Mouse (Mus musculus) lung, postnatal 14 days (tissue): ENCODE data around the gene Mecom.

Experiments used
- DNase-seq: peaks from one replicate; pipeline ENCODE4 v3.0.0; 2021

The Mecom gene

DNA sequence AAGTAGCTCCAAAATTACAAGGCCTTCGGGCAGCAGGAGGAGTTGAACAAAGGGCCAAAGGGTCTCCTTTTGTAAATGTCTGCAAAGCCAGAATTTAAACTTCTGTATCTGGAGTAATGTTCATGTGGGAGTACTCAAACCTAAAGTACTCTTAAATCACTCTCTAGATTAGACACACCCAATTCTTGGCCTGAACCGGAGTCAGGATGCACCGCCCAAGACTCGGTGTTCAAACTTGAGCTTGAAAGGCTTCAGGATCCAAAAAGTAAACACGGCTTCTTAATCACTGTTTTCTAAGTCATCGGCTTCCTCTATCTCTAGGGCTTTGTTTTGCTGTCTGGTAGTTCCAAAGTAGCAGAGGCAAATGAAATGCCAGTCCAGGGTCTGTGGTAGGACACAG is 67.3 kb downstream of the Mecom start:
- DNase-seq: no peak

DNA sequence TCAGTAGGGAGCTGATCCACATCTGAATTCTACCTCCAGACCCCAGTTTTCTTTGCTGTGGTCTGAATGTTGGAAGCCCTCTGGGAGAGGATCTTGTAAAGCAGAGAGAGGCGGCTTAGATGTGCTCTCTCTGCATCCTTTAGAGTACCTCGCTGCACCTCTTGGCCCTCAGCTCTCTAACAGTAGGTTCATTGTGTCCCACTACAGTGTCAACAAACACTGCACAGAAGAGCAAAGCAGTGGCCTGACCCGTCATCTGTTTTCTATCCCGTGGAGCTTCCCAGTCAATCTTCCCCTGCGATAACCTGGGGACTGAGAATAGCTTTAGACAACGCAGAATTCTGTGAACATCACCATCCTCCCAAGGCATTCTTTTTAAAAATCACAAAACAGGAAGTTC is 69.6 kb downstream of the Mecom start:
- no peak for DNase-seq

DNA sequence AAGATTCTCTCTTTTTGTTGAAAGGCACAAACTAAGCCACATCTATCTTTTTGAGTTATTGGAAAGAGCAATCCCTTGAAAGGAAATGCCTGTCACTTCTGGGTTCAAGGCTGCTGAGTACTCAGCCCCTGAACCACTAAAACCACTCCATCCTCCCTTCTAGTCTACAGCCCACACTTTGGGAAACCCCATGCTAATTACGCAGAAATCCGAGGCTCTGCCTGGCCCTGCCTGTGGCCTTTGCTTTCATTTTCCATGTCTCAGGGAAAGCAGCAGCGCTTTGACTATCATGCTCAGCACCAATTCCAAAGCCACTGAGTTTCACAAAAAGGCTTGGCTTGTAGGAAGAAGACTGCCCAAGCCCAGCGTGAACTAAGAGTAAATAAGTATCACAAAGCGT is 70.8 kb downstream of the Mecom start:
- DNase-seq: no peak

DNA sequence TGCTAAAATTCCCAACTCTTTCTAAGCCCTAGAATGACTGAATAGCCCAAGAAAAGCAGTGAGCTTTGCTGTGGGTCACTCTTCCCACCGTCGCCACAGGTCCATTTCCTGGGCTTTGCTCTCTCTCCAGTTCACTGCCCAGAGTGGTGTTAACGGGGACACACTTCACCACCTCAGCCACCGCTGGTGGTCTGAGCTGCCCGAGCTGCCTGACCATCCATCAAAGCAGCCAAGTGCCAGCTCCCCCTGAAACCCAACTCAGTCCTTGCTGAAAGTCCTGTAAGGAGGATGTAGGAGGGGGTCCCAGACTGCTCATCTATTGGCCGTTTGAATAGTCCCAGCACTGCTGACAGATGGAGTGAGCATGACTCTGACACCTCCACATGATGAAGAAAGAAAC is 72.2 kb downstream of the Mecom start:
- no peak for DNase-seq

GRCm38 (mm10) chr3:30468068-30468835 is 79.6 kb downstream of the Mecom start:
- DNase-seq: no peak

DNA sequence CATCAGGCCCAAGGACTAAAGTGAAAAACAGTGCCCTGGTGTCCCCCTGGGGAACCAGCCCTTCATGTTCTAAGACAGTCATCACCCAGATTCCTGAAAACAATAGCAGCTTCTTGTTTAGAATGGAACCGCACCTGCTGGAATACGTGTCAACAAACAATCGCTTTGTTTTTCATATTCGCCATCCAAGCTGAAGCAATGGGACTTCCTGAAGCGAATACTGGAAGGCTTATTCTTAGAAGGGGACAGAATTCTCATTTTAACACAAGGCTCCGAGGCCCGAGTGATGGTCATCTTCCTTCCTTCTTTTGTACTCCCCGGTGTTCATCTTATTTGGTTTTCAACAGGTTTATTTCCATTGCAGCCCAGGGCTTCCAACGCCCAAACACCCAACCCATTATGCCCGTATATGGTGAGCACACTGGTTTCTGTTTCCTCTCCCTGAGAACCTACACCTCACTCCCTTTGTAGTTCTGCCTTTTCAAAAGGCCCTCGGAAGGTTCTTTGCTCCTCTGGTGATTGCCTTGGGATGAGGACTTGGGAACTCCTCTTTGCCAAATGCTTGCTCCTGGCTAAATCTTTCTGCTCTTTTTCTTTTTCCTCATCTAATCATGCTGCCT is 81.7 kb downstream of the Mecom start:
- no peak for DNase-seq

GRCm38 (mm10) chr3:30464497-30464896 is 83.3 kb downstream of the Mecom start:
- no peak for DNase-seq

GRCm38 (mm10) chr3:30461831-30462230 is 86.0 kb downstream of the Mecom start:
- DNase-seq: no peak

- peak; percentile 58 for DNase-seq
Observed at GRCm38 (mm10) chr3:30460890-30461578, 86.8 kb downstream of the Mecom start.

DNA sequence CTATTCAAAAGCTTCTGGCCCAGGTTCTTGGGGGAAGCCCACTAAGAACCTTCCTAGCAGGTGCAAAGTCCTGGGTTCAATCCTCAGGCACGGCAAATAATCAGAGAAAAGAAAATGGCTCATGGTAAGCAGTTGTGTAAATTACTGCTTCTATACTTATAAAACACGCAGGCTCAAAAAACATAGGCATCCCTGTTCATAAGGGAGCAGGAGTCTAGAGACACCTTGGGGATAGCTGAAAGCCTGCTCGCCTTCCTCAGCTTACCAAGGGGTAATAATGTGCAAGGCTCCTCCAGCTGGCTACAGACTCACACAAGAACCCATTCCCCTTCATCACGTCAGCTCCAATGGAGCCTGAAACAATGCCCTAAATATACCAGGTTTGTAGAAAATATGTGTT is 88.2 kb downstream of the Mecom start:
- no peak for DNase-seq

DNA sequence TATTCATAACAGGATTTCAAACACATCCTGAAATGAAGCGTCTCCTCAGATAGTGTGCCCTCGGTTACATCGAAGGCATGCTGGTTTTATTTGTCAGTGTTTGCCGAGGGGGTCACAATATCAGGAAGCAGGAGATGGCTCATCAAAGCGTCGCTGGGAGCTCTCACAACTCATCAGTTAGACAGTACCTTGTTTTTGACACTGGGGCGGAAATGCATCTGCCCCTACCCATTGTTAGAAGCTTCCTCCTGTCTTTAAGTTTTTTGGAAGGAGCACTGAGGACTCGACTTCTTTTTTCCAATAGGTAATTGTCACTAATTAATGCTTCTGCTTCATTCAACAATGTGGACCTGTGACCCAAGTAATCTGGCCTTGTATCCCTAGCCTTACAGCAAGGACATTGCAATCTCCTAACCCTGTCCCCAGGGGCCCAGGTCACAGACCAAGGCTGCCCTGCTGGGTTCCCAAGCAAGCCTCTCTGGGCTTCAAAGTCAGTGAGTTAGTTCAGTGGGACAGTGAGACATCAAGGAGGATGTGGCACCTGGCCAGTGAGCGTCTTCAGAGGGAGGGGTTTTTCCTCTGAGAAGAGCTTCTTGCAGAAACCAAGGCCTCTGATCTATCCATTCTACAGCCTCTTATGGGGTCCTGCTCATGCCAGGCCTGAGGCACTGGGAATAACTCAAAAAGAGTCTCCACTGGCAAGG is 89.7 kb downstream of the Mecom start:
- DNase-seq: no peak

DNA sequence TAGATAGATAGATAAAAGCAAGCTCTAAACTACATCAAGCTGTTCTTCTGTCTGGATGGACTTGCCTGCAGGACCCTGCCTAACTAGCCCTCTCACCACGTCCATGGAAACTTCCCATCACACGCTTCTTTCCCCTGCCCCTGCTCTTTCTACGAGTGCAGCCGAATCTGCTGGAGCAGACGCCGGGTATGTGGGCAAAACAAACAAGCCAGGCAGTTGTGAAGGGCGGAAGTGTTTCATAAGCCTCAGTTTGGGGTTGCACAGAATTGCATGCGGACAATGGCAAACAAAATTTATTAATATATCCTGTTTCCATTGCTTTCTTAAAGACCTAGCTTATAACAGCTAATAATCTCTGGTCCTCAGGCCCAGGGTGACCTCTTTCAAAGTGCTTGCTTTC is 91.9 kb downstream of the Mecom start:
- no peak for DNase-seq

GRCm38 (mm10) chr3:30453546-30454455 is 94.0 kb downstream of the Mecom start:
- DNase-seq: no peak

DNA sequence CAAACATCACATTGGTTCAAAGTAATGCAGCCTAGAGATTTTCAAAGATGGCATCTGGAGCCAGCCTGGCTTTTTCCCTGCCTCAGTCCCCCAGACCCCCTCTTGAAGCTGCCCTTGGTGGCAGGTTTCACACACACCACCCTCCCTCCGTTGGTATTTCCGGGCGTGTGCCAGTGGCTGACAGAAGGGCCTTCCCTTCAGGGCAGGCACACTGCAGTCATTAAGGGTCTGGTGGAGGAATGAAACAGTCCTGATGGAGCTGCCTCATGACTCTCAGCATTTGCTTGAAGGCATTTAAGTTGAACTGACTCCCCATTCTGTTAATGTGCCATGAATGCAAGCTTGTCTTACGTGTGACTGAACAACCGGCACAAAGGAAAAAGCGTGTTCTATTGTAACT is 94.8 kb downstream of the Mecom start:
- DNase-seq: no peak

GRCm38 (mm10) chr3:30452511-30452910 is 95.3 kb downstream of the Mecom start:
- DNase-seq: no peak

- DNase-seq: no peak
Observed at GRCm38 (mm10) chr3:30450206-30450965, 97.4 kb downstream of the Mecom start.

- DNase-seq: no peak
Observed at GRCm38 (mm10) chr3:30448624-30449023, 99.2 kb downstream of the Mecom start.

DNA sequence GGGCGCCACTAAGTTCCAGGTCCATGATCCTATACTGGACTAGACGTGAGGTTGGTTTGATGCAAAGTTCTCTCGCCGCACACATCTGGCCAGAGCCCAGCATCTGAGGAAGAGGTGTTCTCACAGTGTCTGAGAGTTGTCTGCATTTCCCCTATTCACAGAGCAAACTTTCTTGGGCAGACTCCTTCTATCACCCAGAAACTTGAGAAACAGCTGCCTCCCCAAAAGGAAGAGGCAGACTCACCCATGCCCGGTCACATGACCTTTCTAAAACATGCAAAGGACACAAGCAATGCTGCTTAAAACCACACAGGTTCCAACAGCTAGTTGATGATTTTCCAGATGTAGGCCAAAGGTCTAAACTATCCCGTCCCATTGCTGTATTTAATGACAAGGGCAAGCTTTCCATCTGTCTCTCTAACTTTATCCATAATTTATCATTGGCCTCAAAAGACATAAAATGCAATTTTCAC is 101.8 kb downstream of the Mecom start:
- DNase-seq: no peak

DNA sequence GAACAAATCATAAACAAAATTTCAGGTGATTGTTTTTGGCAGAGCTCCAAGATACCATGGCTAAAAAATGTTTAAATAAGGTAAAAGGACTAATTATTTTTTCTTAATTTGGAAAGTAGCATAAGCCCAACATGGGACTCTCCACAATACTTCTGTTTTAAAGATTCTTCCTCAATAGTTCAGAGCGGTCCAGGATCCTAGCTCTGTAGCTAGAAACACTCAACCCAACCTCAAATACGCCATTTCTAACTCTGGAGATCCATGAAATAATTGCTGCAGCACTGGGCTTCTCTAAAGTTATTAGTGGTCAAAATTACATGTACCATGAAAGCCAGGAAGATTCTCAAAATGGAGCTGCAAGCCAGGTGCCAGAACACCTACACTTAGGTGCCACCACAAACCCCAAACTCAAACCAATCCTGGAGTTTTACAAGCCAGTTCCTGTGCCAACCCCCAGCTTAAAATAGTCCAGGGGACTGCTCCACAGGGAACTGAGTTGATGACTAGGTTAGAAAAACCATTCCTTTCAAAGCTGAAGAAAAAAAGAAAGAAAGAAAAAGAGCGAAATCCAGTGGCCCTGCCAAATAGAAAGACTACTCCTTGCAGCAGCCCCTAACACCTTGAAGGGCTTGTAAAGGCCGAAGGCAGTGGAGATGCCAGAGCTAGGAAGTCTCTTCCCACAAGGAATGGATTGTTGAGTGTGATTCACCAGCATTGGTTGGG is 102.4 kb downstream of the Mecom start:
- no peak for DNase-seq

GRCm38 (mm10) chr3:30441646-30442045 is 106.2 kb downstream of the Mecom start:
- DNase-seq: no peak

DNA sequence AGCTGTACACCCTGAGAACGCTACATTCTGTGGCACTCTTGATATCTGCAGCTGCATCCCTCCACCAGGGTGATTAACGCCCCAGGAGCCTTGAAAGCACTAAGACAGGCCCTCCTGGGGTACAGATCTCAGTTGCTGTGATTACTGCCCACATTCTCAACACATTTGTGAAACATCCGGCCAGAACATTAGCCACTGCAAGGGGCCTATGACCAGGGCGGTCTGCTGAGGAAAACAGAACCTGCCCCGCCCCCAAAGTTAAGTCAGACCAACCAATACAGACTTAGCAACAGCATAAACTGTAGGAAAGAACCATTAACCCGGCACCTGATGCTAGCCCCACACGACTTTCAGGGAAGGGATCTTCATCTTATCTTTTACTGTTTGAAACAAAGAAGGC is 109.8 kb downstream of the Mecom start:
- DNase-seq: no peak
